Mouse (Mus musculus) frontal cortex, postnatal 36 days (tissue): ENCODE results near the gene Trappc6b.

Source experiments
- DNase-seq, 2 experiments: peaks; one replicate each; pipeline ENCODE4 v3.0.0; 2022; ENCODE audit warnings: low spot score in 2 of 2

Trappc6b gene

GRCm38 (mm10) chr12:59055196-59055850, 5.9 kb downstream of the Trappc6b start:
- no peak for DNase-seq

- DNase-seq: no peak
Measured at GRCm38 (mm10) chr12:59053976-59054375, 7.3 kb downstream of the Trappc6b start.

GRCm38 (mm10) chr12:59053166-59053565, 8.1 kb downstream of the Trappc6b start:
- no peak for DNase-seq

DNA sequence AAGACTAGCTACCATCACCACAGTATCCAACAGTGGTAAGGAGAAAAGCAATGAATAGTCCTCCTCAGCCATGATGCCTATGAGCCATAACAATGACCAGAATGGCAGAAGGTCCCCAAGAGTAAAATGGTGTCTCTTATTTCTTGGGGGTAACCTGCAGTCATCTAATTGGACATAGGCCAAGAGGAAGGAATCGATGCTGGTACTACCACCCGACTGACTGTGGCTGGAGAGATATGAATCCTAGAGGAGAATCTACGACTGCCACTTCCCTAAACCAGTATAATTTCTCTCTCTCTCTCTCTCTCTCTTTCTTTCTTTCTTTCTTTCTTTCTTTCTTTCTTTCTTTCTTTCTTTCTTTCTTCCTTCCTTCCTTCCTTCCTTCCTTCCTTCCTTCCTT, 8.8 kb downstream of the Trappc6b start:
- no peak for DNase-seq

GRCm38 (mm10) chr12:59040851-59041250, 20.4 kb downstream of the Trappc6b start:
- DNase-seq: no peak

DNA sequence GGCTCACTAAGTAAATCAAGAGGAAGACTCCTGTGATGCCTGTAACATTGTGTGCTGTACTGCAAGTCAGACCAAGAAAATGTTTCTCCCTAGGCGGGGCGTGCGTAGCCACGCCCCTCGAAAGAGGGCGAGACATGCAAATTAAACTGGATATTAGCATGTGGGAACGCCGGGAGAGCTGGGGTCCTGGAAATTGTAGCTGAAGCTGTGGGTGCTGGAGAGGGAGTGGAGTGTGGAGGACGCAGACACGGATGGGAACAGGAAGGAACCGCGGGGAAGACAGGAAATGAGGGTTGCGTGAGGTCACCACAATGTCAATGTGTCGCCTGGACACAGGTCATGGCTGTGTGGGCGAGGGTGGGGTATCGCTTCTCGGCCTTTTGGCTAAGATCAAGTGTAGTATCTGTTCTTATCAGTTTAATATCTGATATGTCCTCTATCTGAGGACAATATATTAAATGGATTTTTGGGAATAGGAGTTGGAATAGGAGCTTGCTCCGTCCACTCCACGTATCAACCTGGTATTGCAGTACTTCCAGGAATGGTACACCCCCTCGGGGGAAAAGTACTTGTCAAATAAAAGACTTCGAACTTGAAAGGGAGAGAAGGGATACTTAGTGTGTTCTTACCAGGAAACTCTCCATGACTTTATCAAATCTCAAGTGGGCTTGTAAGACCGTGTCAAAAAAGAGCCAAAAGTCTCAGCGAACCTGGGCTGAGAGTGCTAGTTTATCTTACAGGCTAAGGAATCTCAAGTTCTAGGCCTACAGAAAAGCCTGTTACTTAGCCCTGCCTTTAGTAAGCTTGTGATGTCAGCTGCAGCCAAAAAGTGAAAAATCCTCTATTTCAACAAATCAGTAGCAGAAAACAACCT, 21.1 kb downstream of the Trappc6b start:
- DNase-seq: no peak

GRCm38 (mm10) chr12:59039162-59039970, 21.9 kb downstream of the Trappc6b start:
- DNase-seq: no peak

DNA sequence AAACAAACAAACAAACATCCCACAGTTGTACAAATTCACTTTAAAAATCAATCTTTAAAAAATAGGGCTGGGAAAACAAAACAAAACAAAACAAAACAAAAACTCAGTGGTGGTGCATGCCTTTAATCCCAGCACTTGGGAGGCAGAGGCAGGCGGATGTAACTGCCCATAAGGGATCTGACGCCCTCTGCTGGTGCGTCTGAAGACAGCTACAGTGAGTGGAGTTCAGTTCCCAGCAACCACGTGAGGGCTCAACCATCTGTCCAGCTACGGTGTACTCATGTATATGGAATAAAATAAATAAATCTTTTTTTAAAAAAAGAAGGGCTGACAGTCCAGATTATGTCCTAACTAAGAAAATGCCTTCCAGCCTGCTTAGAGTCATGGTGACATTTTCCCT, 29.2 kb downstream of the Trappc6b start:
- DNase-seq: no peak

- DNase-seq: no peak
Measured at GRCm38 (mm10) chr12:59021306-59021705, 40.0 kb downstream of the Trappc6b start.

DNA sequence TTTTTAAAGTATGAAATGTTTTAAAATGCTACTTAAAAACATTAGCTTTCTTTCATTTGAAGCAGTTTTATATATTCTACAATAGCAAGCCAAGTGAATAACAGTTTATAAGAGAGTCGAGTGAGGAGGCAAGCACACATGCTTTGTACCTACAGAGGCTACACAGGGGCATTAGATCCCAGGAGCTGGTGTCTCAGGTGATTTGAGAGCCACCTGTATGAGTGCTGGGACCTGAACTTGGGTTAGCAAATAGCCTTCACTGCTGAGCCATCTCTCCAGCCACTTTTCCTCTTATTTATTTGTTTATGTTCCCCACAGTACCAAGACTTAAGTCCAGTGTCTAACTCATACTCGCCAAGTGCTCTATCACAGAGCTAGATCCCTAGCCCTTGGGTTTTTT, 41.4 kb downstream of the Trappc6b start:
- DNase-seq: no peak

DNA sequence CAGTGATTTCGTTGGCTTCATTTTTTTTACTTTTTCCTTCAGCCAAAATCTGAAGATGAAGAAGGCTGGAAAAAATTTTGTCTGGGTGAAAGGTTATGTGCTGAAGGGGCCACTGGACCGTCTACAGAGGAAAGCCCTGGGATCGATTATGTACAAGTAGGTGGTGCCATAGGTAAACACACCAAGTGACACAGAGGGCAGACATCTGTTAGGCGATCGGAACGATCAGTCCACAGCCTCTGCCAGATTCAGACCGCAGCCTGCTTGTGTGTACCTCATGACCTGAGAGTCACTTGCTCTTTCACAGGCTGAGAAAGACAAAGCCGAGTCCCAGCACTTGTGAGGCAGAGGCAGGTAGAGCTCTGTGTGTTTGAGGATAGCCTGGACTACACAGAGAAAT, 43.3 kb downstream of the Trappc6b start:
- no peak for DNase-seq

DNA sequence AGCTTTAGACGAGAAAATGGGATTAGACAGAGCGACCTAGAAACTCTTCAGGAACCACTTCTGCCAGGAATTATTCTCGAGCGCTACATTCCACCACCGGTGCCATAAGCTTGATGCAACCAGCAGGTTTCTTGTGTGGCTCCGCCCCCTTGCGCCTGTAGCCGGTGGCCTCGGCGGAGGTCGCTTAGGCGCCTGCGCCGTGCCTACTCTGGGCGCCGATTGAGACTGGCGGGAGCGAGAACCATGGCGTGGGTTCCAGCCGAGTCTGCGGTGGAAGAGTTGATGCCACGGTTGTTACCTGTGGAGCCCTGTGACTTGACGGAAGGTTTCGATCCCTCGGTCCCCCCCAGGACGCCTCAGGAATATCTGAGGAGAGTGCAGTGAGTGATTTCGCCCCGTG, 48.0 kb downstream of the Trappc6b start, which contains the start of gene Gemin2:
Gene Gemin2 (plus strand): TSS at position 160 of the 400 bp plus-strand sequence.
- DNase-seq: peak; percentile 86 to 92

DNA sequence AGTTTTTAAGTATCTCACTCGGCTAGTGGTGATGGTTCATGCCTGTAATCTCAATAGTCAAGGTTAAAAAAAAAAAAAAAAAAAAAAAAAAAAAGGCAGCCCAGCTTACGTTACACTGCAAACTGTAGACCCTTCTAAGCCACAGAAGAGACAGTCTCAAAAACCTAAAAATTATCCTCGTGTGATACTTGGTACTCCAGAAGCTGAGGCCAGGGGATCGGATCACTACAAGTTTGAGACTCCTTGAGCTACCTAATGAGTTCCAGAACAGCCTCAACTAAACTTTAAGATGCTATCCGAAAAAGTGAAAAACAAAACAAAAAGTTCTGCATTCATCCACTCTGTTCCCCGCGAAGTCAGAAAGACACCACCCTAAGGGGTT, 48.6 kb downstream of the Trappc6b start:
- DNase-seq: no peak

DNA sequence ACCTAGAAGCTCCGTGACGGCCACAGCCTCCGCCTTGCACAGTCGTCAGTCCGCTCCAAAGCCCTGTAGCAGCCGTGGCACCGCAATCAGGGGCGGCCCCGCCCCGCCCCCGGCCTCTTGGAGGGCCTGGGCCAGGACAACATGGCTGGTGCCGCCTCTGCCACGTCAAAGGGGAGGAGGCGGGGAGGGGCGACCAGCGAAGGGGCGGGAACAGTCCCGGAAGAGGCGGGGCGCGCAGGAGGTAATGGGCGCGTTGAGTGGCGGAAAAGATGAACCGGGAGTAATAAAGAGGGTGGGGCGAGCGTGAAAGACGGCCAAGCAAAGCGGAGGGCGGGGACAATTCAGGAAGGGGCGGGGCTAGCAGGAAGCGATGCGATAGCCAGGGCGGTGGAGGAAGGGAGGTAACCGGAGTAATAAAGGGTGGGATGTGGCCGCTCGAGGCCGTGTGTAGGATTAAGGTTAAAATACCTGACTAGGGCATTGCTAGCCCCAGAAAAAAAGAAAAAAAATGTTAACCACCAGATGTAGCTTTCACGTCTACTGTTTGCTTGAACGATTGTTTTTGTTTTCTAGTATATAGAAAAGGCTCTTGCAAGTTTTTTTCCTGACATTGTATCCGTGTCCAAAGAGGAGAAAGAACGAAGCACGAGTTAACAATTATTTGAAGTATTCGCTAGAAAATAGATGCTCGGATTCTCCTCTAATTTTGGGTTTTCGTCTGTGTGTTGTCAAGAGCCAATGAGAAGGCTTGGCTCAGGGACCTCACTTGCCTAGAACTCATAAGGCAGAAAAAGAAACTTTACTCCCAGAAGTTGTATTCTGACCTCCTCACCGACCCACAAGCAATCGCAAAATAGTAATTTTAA, 49.2 kb downstream of the Trappc6b start, which contains the start of gene Sec23a:
Gene Sec23a (minus strand): TSS at position 174 of the 866 bp plus-strand sequence.
- peak; percentile 96 to 97 for DNase-seq

DNA sequence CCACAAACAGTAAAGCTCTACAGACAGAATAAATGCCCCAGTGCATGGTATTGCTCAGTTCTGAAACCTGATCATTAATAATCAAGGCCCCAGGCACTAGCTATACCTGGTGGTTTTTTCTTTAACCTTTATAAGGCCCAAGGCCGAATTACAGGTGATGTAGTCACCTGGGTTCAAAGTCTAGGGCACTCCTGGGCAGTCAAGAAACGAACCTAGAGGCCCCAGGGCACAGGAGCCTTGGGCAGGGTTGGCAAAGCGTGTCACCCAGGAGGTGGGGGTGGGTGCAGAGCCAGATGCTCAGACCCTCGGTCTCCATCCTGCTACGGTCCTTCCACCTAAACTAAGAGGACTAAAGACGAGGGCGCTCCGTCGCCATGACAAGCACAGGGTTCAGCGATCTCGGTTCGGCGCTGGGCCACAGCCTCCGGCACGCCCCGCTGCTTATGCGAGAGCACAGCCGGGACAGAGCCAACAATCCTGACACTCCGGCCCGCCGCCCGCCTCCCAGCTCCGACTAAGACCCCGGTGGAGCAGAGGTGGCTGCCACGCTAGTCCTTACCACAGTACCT, 49.9 kb downstream of the Trappc6b start:
- DNase-seq: no peak

- DNase-seq: no peak
Measured at GRCm38 (mm10) chr12:59010482-59010881, 50.8 kb downstream of the Trappc6b start.
